Mouse (Mus musculus): ENCODE measurements around the gene Prdm16.

The Prdm16 gene

DNA sequence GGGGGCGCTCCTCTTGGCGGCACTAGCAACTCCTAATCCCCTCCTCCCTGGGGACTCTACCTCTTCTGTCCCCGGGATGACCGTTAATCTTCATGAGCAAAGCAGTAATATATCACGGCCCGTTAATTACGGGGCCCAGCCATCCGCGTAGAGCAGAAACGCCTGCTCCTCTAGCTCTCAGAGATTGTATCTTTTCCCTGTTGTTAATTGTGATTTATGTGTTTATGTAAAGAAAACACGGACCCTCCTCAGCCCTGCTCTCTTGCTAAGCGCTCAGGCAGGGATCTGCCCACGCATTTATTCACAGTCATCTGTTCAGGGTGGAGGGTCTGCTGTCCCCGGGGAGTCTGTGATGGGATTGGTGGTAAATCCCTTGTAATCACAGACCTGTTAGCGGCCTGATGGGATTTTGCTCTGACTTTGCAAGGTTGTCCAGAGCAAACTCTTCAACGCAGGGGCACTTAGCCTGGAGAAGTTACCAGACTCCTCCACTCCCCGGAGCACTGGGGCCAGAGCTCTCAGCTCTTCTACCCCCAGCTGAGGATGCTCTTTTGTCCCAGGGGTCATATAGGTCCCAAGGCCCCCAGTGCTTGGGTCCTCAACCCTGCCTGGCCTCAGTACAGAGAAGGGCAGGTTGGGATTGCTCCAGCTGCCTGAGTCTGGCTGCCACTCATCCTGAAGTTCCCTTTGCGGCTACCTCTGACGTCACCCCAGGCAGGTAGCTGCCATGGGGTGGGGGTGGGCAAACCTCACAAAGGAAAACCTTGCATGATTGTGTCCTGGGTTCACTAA lies 289.7 kb downstream of the Prdm16 start:
- no peak overlapping the region; the same call in 1 of the 2 replicates for H3K4me3 ChIP-seq (replicated peaks; ENCODE audit: low read length)
- peaks cover 8% of the 10 kb centered on the region; the same call in 1 of the 2 replicates for H3K9me3 ChIP-seq (ENCODE audit: low read length)
- no peak for TF ChIP-seq POU5F1 (IDR thresholded peaks at IDR 0.05; ENCODE audit: borderline replicate concordance, low read length)
- no peak for TF ChIP-seq NANOG (IDR thresholded peaks at IDR 0.05; ENCODE audit: borderline replicate concordance, low read length)
- no peak for TF ChIP-seq CTCF (conservative IDR thresholded peaks at IDR 0.05; ENCODE audit: low read length)
- H3K4me1 ChIP-seq (replicated peaks; ENCODE audit: low read depth, low read length), result peaks cover 30% of the 10 kb centered on the region
- H3K36me3 ChIP-seq (ENCODE audit: insufficient read depth, low read length), result no peaks in the 10 kb centered on the region
- peaks cover 50% of the 10 kb centered on the region for H3K27me3 ChIP-seq (ENCODE audit: insufficient read depth, low read length)

DNA sequence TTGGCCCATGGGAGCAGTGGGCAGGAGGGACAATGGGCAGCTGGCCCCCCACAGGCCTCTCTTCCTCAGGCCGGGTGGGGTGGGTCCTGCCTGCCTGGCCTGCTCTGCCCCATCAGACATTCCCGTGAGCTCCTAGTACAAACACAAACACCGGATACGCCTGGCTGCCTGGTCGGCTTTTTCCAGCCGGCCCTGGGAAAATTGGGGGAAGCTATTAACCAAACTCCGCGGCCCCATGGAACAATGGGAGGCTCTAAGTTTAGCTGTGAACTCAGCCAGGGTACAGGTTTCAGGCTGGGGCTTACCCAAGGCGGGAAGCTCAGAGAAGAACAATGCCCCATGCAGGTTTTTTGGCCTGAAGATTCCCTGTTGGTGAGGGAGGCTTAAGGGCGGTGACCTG lies 300.0 kb downstream of the Prdm16 start:
- Histone ChIP-seq H3K27me3 (ENCODE audit: insufficient read depth, low read length) (peaks cover 93% of the 10 kb centered on the region), H3K9me3 (ENCODE audit: low read length) (no peaks in the 10 kb centered on the region), H3K4me3 (replicated peaks; ENCODE audit: low read length) (no peak overlapping the region), H3K36me3 (ENCODE audit: insufficient read depth, low read length) (no peaks in the 10 kb centered on the region), H3K4me1 (replicated peaks; ENCODE audit: low read depth, low read length) (peaks cover 46% of the 10 kb centered on the region)
- no peak for TF ChIP-seq NANOG (IDR thresholded peaks at IDR 0.05; ENCODE audit: borderline replicate concordance, low read length)
- TF ChIP-seq POU5F1 (IDR thresholded peaks at IDR 0.05; ENCODE audit: borderline replicate concordance, low read length), result no peak
- no peak for TF ChIP-seq CTCF (conservative IDR thresholded peaks at IDR 0.05; ENCODE audit: low read length)

DNA sequence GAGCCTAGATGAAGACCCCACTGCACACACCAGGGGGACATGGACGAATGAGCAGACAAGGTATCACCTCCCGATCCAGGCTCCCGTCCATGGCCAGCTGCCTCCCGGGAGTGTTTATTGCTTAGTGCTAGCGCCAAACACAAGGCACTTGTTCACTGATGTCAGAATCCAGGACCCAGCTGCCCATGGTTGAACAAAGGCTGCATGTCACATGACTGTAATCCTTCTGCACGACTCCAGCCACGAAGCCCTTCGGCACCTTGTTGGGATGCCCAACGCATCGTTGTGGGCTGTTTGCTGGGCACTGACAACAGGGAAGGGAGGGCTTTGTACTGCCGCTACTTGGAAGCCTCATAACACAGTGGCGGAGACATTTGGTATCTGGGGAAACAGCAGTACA lies 300.9 kb downstream of the Prdm16 start, which contains the start of gene B230104I21Rik:
Gene B230104I21Rik, plus strand, starts transcription at position 367 of the 400 bp plus-strand sequence.
- Histone ChIP-seq H3K9me3 (ENCODE audit: low read length) (no peaks in the 10 kb centered on the region), H3K27me3 (ENCODE audit: insufficient read depth, low read length) (peaks cover 84% of the 10 kb centered on the region), H3K36me3 (ENCODE audit: insufficient read depth, low read length) (no peaks in the 10 kb centered on the region), H3K4me3 (replicated peaks; ENCODE audit: low read length) (peak within 1 kb of the TSS; percentile 52), H3K4me1 (replicated peaks; ENCODE audit: low read depth, low read length) (peaks cover 44% of the 10 kb centered on the region)
- TF ChIP-seq NANOG (IDR thresholded peaks at IDR 0.05; ENCODE audit: borderline replicate concordance, low read length) (no peak), POU5F1 (IDR thresholded peaks at IDR 0.05; ENCODE audit: borderline replicate concordance, low read length) (no peak), CTCF (conservative IDR thresholded peaks at IDR 0.05; ENCODE audit: low read length) (no peak)

DNA sequence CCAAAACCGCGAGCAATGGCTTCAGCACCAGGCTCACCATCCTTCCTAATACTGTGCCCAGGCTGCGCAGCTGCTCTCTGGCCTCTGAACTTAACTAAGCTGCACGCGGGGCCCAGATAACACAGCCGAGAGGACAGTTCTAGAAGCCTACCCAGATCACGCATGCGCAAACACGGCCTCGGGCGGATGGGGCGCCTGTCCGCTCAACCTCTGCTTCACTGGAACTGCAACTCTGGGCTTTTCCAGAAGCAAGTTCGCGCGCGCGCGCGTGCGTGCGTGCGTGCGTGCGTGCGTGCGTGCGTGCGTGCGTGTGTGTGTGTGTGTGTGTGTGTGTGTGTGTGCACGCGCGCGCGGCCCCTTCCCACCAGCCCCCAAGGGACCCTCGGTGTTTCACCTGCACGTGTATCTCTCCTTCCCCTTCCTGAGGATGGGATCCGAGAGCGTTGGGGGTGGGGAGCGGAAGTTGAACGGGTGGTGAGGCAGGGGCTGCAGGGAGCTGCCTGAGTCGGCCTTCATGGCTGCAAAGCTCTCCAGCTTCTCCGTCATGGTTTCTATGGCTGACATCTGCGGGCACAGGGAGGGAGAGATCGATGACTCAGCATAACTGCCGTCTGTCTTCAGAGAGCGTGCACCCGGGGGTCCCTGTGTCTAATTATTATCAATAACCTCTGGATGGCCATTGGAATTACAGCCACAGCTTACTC lies 301.8 kb downstream of the Prdm16 start:
- TF ChIP-seq NANOG (IDR thresholded peaks at IDR 0.05; ENCODE audit: borderline replicate concordance, low read length) (no peak), CTCF (conservative IDR thresholded peaks at IDR 0.05; ENCODE audit: low read length) (no peak), POU5F1 (IDR thresholded peaks at IDR 0.05; ENCODE audit: borderline replicate concordance, low read length) (no peak)
- H3K36me3 ChIP-seq (ENCODE audit: insufficient read depth, low read length), result no peaks in the 10 kb centered on the region
- peaks cover 52% of the 10 kb centered on the region for H3K4me1 ChIP-seq (replicated peaks; ENCODE audit: low read depth, low read length)
- peaks cover 75% of the 10 kb centered on the region for H3K27me3 ChIP-seq (ENCODE audit: insufficient read depth, low read length)
- peak overlapping the region; percentile 52 for H3K4me3 ChIP-seq (replicated peaks; ENCODE audit: low read length)
- no peaks in the 10 kb centered on the region for H3K9me3 ChIP-seq (ENCODE audit: low read length)

DNA sequence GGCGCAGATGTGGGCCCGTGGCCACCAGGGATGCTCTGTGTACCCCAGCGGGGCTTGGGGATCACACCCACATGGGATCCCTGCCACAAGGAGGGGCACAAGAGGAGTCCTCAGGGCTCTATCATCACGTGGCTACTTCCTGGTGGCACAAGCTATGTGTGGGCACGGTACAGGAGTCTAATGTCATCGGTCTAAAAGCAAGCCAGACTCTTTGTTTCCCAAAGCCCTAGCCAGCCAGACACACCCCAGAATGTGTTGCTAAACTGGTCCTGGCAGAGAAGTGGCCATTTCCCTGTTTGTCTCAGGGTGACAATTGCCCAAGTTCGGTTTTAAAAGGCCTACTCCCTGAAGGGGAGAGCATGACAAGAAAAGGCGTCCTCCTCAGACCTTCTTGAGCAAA lies 303.4 kb downstream of the Prdm16 start:
- peaks cover 65% of the 10 kb centered on the region for H3K4me1 ChIP-seq (replicated peaks; ENCODE audit: low read depth, low read length)
- H3K36me3 ChIP-seq (ENCODE audit: insufficient read depth, low read length), result no peaks in the 10 kb centered on the region
- H3K4me3 ChIP-seq (replicated peaks; ENCODE audit: low read length), result no peak overlapping the region
- no peak for TF ChIP-seq CTCF (conservative IDR thresholded peaks at IDR 0.05; ENCODE audit: low read length)
- peaks cover 59% of the 10 kb centered on the region for H3K27me3 ChIP-seq (ENCODE audit: insufficient read depth, low read length)
- no peaks in the 10 kb centered on the region for H3K9me3 ChIP-seq (ENCODE audit: low read length)

DNA sequence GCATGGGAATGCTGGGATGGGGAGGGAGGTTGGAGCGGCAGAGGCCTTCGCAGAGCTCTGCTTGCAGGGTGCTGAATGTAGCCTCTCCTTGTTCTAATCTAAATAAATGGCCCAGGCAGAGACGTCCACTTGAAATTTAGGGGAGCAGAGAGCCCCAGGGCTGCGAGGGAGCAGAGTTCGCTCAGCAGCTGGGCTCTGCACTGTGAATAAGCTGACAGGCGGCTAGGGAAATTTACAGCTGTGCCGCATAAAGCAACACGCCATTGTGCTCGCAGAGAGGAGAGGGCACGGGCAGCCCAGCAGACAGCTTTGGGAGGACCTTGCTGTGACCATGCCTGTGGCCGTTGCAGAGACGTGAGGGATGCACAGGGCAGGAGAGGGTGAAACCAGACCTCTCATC lies 305.4 kb downstream of the Prdm16 start:
- TF ChIP-seq POU5F1 (IDR thresholded peaks at IDR 0.05; ENCODE audit: borderline replicate concordance, low read length), result no peak
- TF ChIP-seq CTCF (conservative IDR thresholded peaks at IDR 0.05; ENCODE audit: low read length), result no peak
- no peak for TF ChIP-seq NANOG (IDR thresholded peaks at IDR 0.05; ENCODE audit: borderline replicate concordance, low read length)
- Histone ChIP-seq H3K4me3 (replicated peaks; ENCODE audit: low read length) (no peak overlapping the region; the same call in 1 of the 2 replicates), H3K27me3 (ENCODE audit: insufficient read depth, low read length) (peaks cover 55% of the 10 kb centered on the region), H3K9me3 (ENCODE audit: low read length) (no peaks in the 10 kb centered on the region), H3K4me1 (replicated peaks; ENCODE audit: low read depth, low read length) (peaks cover 57% of the 10 kb centered on the region), H3K36me3 (ENCODE audit: insufficient read depth, low read length) (no peaks in the 10 kb centered on the region)

DNA sequence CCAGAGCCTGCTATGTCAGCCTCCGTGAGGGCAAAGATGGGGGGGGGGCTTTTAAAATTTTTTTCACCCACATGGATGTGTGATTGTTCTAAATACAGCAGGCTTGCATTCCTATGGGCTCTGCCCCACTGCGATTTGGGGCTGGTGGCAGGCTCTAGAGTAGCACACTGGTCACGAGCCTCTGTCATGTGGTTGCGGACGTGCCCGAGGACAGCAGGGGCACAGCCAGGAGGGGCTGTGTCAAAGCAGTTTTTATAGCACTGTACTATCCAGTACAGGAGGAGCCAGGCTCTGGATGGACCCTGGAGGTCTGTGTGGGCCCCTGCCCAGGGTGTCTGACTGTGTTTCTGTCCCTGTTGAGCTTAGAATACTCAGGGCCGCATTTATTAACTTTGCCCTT lies 306.7 kb downstream of the Prdm16 start:
- Histone ChIP-seq H3K4me1 (replicated peaks; ENCODE audit: low read depth, low read length) (peaks cover 50% of the 10 kb centered on the region), H3K4me3 (replicated peaks; ENCODE audit: low read length) (no peak overlapping the region), H3K9me3 (ENCODE audit: low read length) (no peaks in the 10 kb centered on the region), H3K36me3 (ENCODE audit: insufficient read depth, low read length) (no peaks in the 10 kb centered on the region), H3K27me3 (ENCODE audit: insufficient read depth, low read length) (peaks cover 54% of the 10 kb centered on the region)
- no peak for TF ChIP-seq NANOG (IDR thresholded peaks at IDR 0.05; ENCODE audit: borderline replicate concordance, low read length)
- no peak for TF ChIP-seq POU5F1 (IDR thresholded peaks at IDR 0.05; ENCODE audit: borderline replicate concordance, low read length)
- no peak for TF ChIP-seq CTCF (conservative IDR thresholded peaks at IDR 0.05; ENCODE audit: low read length)

DNA sequence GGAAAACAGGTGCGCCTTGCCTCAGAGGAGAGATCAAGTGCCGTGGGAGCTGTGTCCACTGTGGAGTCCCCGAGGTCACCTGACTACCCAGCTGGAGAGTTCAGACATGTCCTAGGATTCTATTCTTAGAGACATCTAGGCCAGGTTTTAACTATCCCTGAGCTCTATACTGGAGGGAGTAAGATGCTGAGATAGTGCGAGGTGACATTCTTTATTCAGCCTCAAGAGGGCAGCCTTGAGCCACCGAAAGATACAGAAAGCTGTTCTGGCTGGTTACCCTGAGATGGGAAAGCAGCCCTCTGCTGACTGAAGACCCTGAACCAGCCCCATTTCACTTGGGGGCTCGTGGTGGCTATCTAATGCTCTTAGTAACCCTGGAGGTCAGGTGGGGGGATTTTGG lies 307.8 kb downstream of the Prdm16 start:
- H3K4me3 ChIP-seq (replicated peaks; ENCODE audit: low read length), result peak overlapping the region; percentile 60
- H3K36me3 ChIP-seq (ENCODE audit: insufficient read depth, low read length), result no peaks in the 10 kb centered on the region
- H3K9me3 ChIP-seq (ENCODE audit: low read length), result no peaks in the 10 kb centered on the region
- peaks cover 44% of the 10 kb centered on the region for H3K27me3 ChIP-seq (ENCODE audit: insufficient read depth, low read length)
- TF ChIP-seq NANOG (IDR thresholded peaks at IDR 0.05; ENCODE audit: borderline replicate concordance, low read length) (no peak), CTCF (conservative IDR thresholded peaks at IDR 0.05; ENCODE audit: low read length) (peak; percentile 89)
- peaks cover 43% of the 10 kb centered on the region for H3K4me1 ChIP-seq (replicated peaks; ENCODE audit: low read depth, low read length)

All from E14TG2a.4 (cell line).